Mouse (Mus musculus) testis, adult 2 months (tissue): ENCODE data around the gene Rmnd5a. TPM values are rescaled to one million over a fixed set of nuclear protein-coding genes. Genes with fewer than 3 reads are reported as not detected.

ENCODE experiments used
- H3K27ac ChIP-seq: fragments of 200-500 bp; 2 replicates; pipeline ENCODE4 v1.5.1; 2012; ENCODE audit warnings: low read depth, low read length; ENCODE audit not compliant: control insufficient read depth, insufficient read depth
- H3K27me3 ChIP-seq: fragments of 200-500 bp; 2 replicates; pipeline ENCODE4 v1.6.1; 2012; ENCODE audit warnings: mild to moderate bottlenecking, low read length, moderate library complexity; ENCODE audit not compliant: control insufficient read depth, insufficient read depth
- H3K36me3 ChIP-seq: fragments of 200-500 bp; 2 replicates; pipeline ENCODE4 v1.6.1; 2012; ENCODE audit warnings: mild to moderate bottlenecking, low read length; ENCODE audit not compliant: control insufficient read depth, insufficient read depth
- H3K4me1 ChIP-seq: fragments of 200-500 bp; 2 replicates; pipeline ENCODE4 v1.6.1; 2012; ENCODE audit warnings: low read length; ENCODE audit not compliant: control insufficient read depth, insufficient read depth
- H3K4me3 ChIP-seq: fragments of 200-500 bp; 2 replicates; pipeline ENCODE4 v1.5.1; 2012; ENCODE audit warnings: low read depth, mild to moderate bottlenecking, low read length, moderate library complexity, mixed read lengths; ENCODE audit not compliant: control insufficient read depth
- CTCF ChIP-seq: fragments of 200-500 bp; IDR thresholded peaks from 2 replicates; pipeline ENCODE4 v1.5.1; 2012; ENCODE audit warnings: low read depth, mild to moderate bottlenecking, inconsistent platforms, low read length, moderate library complexity; ENCODE audit not compliant: control insufficient read depth, insufficient read depth, insufficient replicate concordance
- POLR2A ChIP-seq: fragments of 200-500 bp; IDR thresholded peaks from 2 replicates; pipeline ENCODE4 v1.6.1; 2012; ENCODE audit warnings: low read depth, mild to moderate bottlenecking, inconsistent platforms, low read length, moderate library complexity; ENCODE audit not compliant: control insufficient read depth
- polyA plus RNA-seq: library from polyadenylated mRNA; depleted of rRNA; stranded (reverse); fragments of >200 nt; gene quantifications from 2 replicates; pipeline ENCODE4 v1.2.3, GENCODE M21; 2012

Rmnd5a gene
- polyA plus RNA-seq, 1 experiment, result 11.0 TPM

- TF ChIP-seq POLR2A (no peak), CTCF (no peak)
- no peak overlapping the region for H3K27ac ChIP-seq
- H3K27me3 ChIP-seq, result no peaks in the 10 kb centered on the region
- no peaks in the 10 kb centered on the region; the same call in none of the 2 replicates for H3K4me1 ChIP-seq
- H3K4me3 ChIP-seq, result no peak overlapping the region
- no peaks in the 10 kb centered on the region for H3K36me3 ChIP-seq
These were observed 71.0 kb downstream of the Rmnd5a start for GRCm38 (mm10) chr6:71369416-71369815.

- Histone ChIP-seq H3K36me3 (no peaks in the 10 kb centered on the region), H3K4me1 (no peaks in the 10 kb centered on the region), H3K4me3 (no peak overlapping the region), H3K27ac (no peak overlapping the region), H3K27me3 (no peaks in the 10 kb centered on the region)
- no peak for TF ChIP-seq CTCF
- no peak for TF ChIP-seq POLR2A
These were observed 76.4 kb downstream of the Rmnd5a start for GRCm38 (mm10) chr6:71363995-71364394.

- H3K27me3 ChIP-seq, result no peaks in the 10 kb centered on the region
- H3K4me3 ChIP-seq, result no peak overlapping the region
- H3K36me3 ChIP-seq, result no peaks in the 10 kb centered on the region
- no peak overlapping the region for H3K27ac ChIP-seq
- TF ChIP-seq CTCF, result no peak
- no peaks in the 10 kb centered on the region for H3K4me1 ChIP-seq
These were observed 79.2 kb downstream of the Rmnd5a start for GRCm38 (mm10) chr6:71361156-71361670.

- Histone ChIP-seq H3K4me3 (no peak overlapping the region), H3K4me1 (no peaks in the 10 kb centered on the region), H3K27ac (no peak overlapping the region), H3K36me3 (no peaks in the 10 kb centered on the region), H3K27me3 (no peaks in the 10 kb centered on the region)
- TF ChIP-seq CTCF (no peak), POLR2A (no peak)
These were observed 79.7 kb downstream of the Rmnd5a start for GRCm38 (mm10) chr6:71360751-71361150.

- no peaks in the 10 kb centered on the region for H3K4me1 ChIP-seq
- no peak overlapping the region for H3K27ac ChIP-seq
- H3K36me3 ChIP-seq, result no peaks in the 10 kb centered on the region
- no peaks in the 10 kb centered on the region for H3K27me3 ChIP-seq
- H3K4me3 ChIP-seq, result no peak overlapping the region
- TF ChIP-seq CTCF (no peak), POLR2A (no peak)
These were observed 80.2 kb downstream of the Rmnd5a start for GRCm38 (mm10) chr6:71360221-71360620.

- Histone ChIP-seq H3K27me3 (no peaks in the 10 kb centered on the region), H3K27ac (no peak overlapping the region), H3K36me3 (no peaks in the 10 kb centered on the region), H3K4me1 (no peaks in the 10 kb centered on the region), H3K4me3 (no peak overlapping the region)
- no peak for TF ChIP-seq POLR2A
- TF ChIP-seq CTCF, result no peak
These were observed 82.9 kb downstream of the Rmnd5a start for GRCm38 (mm10) chr6:71357493-71357892.

- H3K4me3 ChIP-seq, result no peak overlapping the region
- H3K27me3 ChIP-seq, result no peaks in the 10 kb centered on the region
- H3K36me3 ChIP-seq, result no peaks in the 10 kb centered on the region
- H3K4me1 ChIP-seq, result no peaks in the 10 kb centered on the region
- H3K27ac ChIP-seq, result no peak overlapping the region
- TF ChIP-seq POLR2A (no peak), CTCF (no peak)
These were observed 86.7 kb downstream of the Rmnd5a start for GRCm38 (mm10) chr6:71353722-71354121.
